Mouse (Mus musculus) right cerebral cortex, postnatal 25 days (tissue): ENCODE data around the gene Slc6a3.

Experiments
- DNase-seq: peaks from one replicate; pipeline ENCODE4 v3.0.0; 2022

Slc6a3 gene

DNA sequence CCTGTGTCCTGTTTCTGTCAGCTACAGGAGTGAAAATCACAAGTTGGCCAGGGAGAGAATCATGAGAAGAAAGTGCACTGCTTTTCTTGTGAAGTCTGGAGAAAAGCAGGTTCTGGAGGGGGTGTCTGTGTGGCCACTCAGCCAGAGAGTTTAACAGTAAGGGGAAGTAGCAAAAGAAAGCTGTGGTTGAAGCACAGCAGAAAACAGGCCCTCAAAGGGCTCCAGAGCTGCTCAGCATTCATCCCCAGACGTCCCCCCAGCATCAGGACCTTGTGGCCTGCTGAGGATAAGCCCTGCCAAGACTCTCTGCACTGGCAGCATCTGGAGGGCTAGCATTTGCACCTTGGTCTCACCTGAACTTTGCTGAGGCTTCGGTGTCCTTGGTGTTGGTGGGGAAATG lies 56.0 kb downstream of the Slc6a3 start:
- no peak for DNase-seq

GRCm38 (mm10) chr13:73596276-73596675 lies 59.7 kb downstream of the Slc6a3 start:
- DNase-seq, result no peak

GRCm38 (mm10) chr13:73600217-73600616 lies 63.7 kb downstream of the Slc6a3 start:
- DNase-seq, result no peak

DNA sequence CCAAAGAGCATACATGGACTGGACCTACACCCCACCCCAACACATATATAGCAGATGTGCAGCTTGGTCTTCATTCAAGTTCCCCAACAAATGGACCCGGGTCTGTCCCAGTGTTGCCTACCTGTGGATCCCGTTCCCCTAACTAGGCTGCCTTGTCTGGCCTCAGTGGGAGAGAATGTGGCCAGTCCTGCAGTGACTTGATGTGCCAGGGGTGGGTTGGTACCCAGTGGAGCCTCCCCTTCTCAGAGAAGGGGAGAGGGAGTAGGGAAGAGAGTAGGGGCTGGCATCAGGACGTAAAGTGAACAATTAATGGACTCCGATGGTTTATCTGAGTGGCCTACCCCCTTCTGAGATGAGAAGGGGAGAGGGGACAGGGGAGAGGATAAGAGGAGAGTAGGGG lies 66.5 kb downstream of the Slc6a3 start:
- no peak for DNase-seq

GRCm38 (mm10) chr13:73603522-73604155 lies 67.1 kb downstream of the Slc6a3 start, which contains the start of gene Clptm1l:
Gene Clptm1l, plus strand, starts transcription at chr13:73604006.
- peak; percentile 99 for DNase-seq

- DNase-seq, result no peak
These were observed 67.8 kb downstream of the Slc6a3 start for GRCm38 (mm10) chr13:73604156-73604957.

DNA sequence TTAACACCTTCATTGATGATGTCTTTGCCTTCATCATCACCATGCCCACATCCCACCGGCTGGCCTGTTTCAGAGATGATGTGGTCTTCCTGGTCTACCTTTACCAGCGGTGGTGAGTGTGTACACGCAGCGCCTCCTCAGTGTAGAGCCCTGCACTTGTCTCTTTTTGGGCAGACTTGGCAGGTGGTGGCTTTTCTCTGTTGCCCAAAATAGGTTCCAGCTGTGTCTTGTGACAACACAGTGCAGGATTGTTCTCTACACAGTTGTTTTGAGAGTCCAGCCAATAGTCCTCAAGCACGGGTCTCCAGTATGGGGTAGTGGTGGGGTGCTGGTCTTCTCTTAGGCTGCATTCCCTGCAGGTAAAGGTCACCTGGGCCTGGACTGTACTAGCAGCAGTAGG lies 81.9 kb downstream of the Slc6a3 start:
- DNase-seq, result no peak

DNA sequence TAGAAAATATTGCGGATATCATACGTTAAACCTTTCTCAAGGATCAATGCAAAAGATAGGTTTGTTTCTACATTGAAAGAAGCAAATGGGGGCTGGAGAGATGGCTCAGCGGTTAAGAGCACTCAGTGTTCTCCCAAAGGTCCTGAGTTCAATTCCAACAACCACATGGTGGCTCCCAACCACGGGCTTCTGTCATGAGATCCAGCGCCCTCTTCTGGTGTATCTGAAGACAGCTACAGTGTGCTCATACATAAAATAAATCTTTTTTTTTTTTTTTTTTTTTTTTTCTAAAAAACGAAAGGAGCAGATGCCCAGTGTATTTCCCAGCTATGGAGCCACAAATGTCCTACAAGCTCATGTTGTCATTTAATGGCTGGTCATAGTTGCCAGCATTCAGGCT lies 84.1 kb downstream of the Slc6a3 start:
- DNase-seq, result no peak

DNA sequence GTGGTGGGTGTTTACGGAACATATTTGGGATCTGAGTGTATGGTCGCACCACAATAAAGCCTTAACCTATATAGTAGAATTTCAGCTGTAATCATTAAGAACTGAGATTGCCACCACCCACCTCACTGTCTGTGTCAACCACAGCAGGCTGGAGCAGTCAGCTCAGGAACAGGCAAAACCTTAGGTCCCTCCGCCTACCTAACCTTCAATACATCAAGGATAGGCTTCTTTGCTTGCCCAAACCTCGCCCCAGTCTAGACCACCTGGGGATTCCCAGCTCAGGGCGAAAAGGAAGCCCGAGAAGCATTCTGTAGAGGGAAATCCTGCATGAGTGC lies 89.8 kb downstream of the Slc6a3 start:
- no peak for DNase-seq

GRCm38 (mm10) chr13:73626745-73627549 lies 90.4 kb downstream of the Slc6a3 start, which contains the start of gene Tert:
Gene Tert, plus strand, starts transcription at chr13:73626911.
- DNase-seq, result peak; percentile 28
